Mouse (Mus musculus): ENCODE results near the gene Gcnt3.
A peak's percentile ranks its signal among the peaks of the same experiment; 100 is the strongest.

Gcnt3 gene

GRCm38 (mm10) chr9:70037988-70038387 is at the start of gene Gcnt3:
TSS of gene Gcnt3 (minus strand) at chr9:70038088.
- DNase-seq: no peak

GRCm38 (mm10) chr9:70087379-70087778 is 49.5 kb upstream of the Gcnt3 start:
- DNase-seq: no peak

- DNase-seq: no peak
Measured at GRCm38 (mm10) chr9:70086091-70086490, 48.2 kb upstream of the Gcnt3 start.

- no peak for DNase-seq
Measured at GRCm38 (mm10) chr9:70084107-70084506, 46.2 kb upstream of the Gcnt3 start.

- no peak for DNase-seq
Measured at GRCm38 (mm10) chr9:70082357-70083204, 44.7 kb upstream of the Gcnt3 start.

GRCm38 (mm10) chr9:70081767-70082166 is 43.9 kb upstream of the Gcnt3 start:
- no peak for DNase-seq

GRCm38 (mm10) chr9:70080976-70081375 is 43.1 kb upstream of the Gcnt3 start:
- DNase-seq: no peak

- DNase-seq: peak; percentile 63 to 84
Measured at GRCm38 (mm10) chr9:70080027-70080800, 42.3 kb upstream of the Gcnt3 start.

GRCm38 (mm10) chr9:70078034-70078433 is 40.1 kb upstream of the Gcnt3 start:
- DNase-seq: no peak

GRCm38 (mm10) chr9:70077170-70077569 is 39.3 kb upstream of the Gcnt3 start:
- no peak for DNase-seq

GRCm38 (mm10) chr9:70072387-70072786 is 34.5 kb upstream of the Gcnt3 start:
- DNase-seq: peak; percentile 34 to 60

GRCm38 (mm10) chr9:70069961-70070435 is 32.1 kb upstream of the Gcnt3 start:
- DNase-seq: no peak

GRCm38 (mm10) chr9:70067497-70067896 is 29.6 kb upstream of the Gcnt3 start:
- no peak for DNase-seq

- no peak for DNase-seq
Measured at GRCm38 (mm10) chr9:70062012-70062411, 24.1 kb upstream of the Gcnt3 start.

- DNase-seq: no peak
Measured at GRCm38 (mm10) chr9:70053411-70053810, 15.5 kb upstream of the Gcnt3 start.

- no peak for DNase-seq
Measured at GRCm38 (mm10) chr9:70052730-70053129, 14.8 kb upstream of the Gcnt3 start.

GRCm38 (mm10) chr9:70049839-70050238 is 12.0 kb upstream of the Gcnt3 start:
- DNase-seq: no peak

- DNase-seq: no peak
Measured at GRCm38 (mm10) chr9:70049416-70049783, 11.5 kb upstream of the Gcnt3 start.

GRCm38 (mm10) chr9:70048751-70049415 is 11.0 kb upstream of the Gcnt3 start:
- no peak for DNase-seq

- no peak for DNase-seq
Measured at GRCm38 (mm10) chr9:70048280-70048679, 10.4 kb upstream of the Gcnt3 start.

- no peak for DNase-seq
Measured at GRCm38 (mm10) chr9:70047839-70048238, 10.0 kb upstream of the Gcnt3 start.

GRCm38 (mm10) chr9:70046255-70046654 is 8.4 kb upstream of the Gcnt3 start:
- no peak for DNase-seq

- no peak for DNase-seq
Measured at GRCm38 (mm10) chr9:70044865-70045264, 7.0 kb upstream of the Gcnt3 start.

All from thymus, adult 18-20 months (tissue).